Mouse (Mus musculus) CH12F3 (cell line): ENCODE results near the gene Tti1.

Experiments
- in situ Hi-C: fragments of 300-500 bp; cut with MboI; formaldehyde crosslinking; loops from 2 replicates; pipeline ENCODE4 v1.14.3; 2020; ENCODE audit warnings: low sequenced_read_pairs

Tti1 gene

DNA sequence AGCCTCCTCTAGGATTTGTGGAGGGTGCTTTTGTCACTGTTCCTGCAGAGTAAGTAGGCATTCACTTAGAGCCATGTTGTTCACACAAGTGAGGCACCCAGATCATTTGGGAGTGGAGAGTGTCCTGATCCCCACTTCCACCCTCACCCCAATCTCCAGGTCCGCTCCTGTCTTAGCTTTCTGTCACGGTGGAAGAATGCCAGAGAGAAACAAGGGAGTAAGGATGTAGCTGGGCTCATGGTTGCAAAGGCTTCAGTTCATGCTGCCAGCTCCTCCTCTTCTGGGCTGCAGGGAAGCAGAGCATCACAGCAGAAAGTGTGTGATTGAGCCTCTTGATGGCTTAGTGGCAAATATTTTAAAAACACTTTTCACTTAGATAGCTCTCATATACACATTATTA is 12.2 kb upstream of the Tti1 start:
- in situ Hi-C loops = no loop called here

DNA sequence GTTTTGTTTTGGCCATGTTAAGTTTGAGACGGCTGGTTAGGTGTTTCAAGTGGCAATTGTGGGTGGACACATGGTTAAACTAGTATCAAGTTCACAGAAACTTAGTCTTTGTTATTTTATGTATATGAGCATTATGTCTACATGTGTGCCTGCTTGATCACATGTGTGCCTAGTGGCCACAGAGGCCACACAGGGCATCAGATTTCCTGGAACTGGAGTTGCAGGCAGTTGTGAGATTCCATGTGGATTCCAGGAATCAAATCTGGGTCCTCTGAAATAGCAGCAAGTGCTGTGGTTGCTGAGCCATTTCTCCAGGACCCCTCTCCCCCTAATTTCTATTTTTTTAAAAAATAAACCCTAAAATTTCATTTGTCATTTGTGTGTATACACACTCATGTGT is 11.4 kb upstream of the Tti1 start:
- in situ Hi-C loops = no loop called here

DNA sequence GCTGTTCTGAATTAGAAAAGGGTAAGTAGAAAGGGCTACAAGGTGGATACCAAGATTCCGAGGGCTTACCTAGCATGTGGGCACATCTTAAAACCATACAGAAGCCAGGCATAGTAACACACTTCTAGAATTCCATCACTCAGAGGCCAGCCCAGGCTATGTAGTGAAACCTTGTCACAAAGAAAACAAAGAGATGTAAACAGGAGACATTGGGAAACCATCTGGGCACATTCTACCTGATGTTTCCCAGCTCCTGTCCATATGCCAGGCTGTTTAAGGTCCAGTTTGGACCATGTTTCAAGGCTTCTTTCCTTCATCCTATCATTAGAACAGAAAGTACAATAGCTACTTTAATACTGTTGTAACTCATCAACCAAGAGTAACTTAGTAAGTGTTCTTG is 9.3 kb upstream of the Tti1 start:
- in situ Hi-C loops = no loop called here

DNA sequence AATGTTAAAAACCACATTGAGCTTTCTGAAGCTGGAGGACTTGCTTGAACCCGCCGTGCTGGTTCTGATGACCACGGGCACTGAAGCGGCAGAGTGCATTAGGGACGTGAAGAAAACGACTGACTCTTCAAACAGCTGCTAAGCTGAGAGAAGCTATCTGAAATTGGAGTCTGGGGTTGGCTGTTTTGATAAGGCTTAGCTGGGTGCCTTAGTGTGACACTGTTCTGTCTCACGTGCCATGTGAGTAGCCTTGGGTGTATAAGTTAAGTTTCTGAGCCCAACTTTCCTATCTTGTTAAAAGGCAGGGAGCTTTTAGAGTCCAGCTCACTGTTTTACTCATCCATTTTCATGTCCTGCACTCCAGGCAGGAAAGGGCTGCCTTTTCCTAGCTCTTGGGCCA is 8.7 kb upstream of the Tti1 start:
- in situ Hi-C loops = no loop called here

GRCm38 (mm10) chr2:158036408-158036807 is 8.2 kb upstream of the Tti1 start:
- in situ Hi-C loops = no loop called here

GRCm38 (mm10) chr2:158035813-158036212 is 7.6 kb upstream of the Tti1 start:
- in situ Hi-C loops = no loop called here

DNA sequence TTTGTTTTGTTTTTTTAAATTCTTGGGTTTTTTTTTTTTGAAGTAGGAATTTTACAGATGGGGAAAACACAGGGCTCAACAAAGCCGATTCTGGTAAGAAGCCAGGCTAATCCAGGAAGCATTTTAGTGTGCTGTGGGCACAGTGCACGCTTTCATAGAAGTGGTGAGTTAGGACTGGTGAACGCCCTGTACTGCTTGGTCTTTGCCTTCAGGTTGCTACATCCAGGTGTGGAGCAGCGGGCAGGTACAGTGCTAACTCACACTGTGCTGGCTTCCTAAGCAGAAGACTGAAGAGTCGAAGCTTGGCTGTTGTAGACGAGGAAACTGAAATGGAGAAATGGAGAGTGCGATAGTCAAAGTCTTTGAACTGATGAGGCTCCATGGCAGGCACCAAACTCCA is 1.8 kb upstream of the Tti1 start:
- in situ Hi-C loops = no loop called here

DNA sequence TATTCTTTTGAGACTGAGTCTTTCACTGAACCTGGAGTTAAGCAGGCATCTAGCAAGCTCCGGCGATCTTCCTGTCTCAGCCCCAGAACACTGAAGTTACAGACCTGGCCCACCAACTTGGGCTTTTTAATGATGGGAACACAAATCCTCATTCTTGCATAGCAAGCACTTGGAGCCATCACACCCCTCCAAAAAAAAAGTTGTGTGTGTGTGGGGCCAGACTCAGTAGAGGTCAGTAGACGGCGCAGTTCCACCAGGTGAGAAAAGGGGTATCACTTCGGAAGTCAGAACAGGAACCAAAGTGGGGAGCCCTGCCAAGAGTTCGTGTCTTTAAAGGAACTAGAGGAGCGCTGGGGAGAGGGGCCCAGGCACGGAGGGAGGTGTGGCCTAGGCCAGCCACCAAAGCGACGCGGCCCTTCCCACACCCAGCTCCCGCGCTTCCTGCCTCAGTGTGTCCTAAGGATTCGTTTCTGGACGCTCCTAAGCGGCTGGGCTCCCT is 329 bp downstream of the Tti1 start:
- in situ Hi-C loops = no loop called here

- in situ Hi-C loops = no loop called here
Measured at GRCm38 (mm10) chr2:158017330-158017729, 10.9 kb downstream of the Tti1 start.

DNA sequence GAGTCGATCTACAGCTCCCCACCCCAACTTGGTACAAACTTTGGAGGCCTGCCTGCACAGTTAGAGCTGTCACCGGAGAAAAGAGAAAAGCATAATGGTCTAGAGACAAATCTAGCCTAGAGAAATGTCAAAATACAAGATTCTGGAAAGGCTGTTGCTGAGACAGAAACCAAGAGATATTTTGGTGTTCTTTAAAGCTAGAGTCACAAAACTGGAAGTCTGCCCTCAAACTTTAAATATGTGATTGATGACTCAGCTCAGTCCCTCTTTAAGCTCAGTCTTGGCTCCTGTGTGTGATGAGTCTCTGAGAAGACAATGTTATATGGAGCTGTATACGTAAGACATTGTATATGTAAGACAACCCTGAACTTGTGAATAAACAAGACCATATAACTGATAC is 15.6 kb downstream of the Tti1 start:
- in situ Hi-C loops = no loop called here

DNA sequence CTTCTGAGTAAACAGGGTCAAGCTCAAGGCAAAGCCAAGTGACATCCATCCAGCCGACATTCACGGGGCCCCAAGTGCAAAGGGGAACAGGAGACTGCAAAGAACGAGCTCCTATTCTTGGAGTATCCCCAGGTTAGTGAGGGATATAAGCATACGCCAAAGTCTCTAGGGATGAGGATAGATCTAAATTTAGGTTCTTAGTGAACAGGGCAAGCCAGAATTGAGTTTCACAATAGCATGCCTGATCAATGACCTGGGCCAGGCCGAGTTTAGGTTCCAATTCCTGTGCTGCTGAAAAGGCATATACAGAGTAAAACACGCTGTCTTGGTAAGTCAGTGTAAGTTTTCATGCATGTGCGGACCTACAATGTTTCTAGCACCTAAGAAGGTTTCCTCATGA is 18.9 kb downstream of the Tti1 start:
- in situ Hi-C loops = no loop called here

DNA sequence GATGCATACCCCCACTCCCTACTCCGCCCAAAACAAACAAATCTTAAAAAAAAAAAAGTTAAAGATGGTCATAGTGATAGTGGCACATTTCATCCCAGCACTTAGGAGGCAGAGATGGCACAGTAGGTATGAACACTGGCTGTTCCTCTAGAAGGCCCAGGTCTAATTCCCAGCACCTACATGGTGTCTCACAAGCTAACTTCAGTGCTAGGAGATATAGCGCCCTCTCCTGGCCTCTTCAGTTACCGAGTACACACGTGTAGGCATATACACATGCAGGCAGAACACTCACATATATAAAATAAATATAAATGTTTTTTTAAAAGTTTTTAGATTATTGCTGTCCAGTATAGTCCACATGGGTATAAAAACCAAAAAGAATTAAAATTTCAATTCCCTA is 22.6 kb downstream of the Tti1 start:
- in situ Hi-C loops = no loop called here

- in situ Hi-C loops = no loop called here
Measured at GRCm38 (mm10) chr2:158004620-158005019, 23.6 kb downstream of the Tti1 start.

DNA sequence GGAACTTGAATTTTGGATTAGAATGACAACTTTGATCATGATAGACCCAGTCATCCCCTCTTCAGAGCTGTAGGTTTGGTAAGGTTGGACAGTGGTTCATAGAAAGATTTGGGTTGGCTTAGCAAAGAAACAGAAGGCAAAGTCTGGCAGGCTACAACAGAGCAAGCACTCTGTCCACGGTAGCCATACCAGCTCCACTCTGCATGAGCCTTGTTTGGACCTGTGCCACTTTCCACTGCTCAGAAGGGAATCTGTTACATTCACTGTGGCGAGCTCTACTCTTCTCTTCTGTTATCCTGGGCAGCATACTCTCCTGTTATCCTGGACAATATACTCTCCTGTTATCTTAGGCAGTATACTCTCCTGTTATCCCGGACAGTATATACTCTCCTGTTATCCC is 29.4 kb downstream of the Tti1 start:
- in situ Hi-C loops = loop anchor here (25.0 kb wide), 1 partner anchor 362 kb away; no protein-coding TSS in a partner anchor

DNA sequence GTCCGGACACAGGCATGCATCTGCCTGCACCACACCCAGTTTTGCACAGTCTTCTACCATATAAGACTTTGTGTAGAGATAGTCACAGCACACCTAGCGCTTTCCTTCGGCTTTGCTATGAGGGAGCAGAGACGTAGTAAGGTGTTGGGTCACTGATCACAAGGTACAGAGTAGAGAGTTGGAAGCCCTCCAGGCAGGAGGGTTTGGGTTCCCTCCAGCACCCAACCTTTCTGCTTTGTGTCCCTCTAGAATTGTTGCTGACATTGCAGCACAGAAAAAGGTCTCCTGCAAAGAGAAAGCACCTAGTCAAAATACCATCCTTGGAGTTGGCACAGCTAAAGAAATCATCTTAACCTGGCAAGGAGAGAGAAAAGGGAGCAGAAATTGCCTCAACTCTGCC is 35.7 kb downstream of the Tti1 start:
- in situ Hi-C loops = loop anchor here (25.0 kb wide), 1 partner anchor 355 kb away; no protein-coding TSS in a partner anchor

DNA sequence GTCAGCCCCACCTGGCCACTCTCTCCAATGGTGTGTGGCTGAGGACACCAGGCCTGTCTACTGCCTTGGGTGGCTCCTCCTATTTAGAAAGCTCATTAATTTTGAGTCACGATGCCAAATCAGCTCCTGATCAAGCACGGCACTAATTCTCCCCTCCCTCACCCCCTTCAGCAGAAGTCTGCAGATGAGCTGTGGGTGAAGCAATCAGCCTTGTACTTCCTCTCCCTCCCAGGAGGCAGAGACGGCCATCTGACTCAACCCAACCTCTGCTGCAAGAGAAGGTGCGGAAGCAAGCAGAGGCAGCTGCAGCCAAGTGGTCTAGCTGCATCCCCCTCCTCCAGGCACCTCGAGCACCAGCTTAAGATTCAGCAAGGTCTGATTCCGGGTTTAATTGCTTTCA is 37.2 kb downstream of the Tti1 start:
- in situ Hi-C loops = loop anchor here (25.0 kb wide), 1 partner anchor 354 kb away; no protein-coding TSS in a partner anchor

DNA sequence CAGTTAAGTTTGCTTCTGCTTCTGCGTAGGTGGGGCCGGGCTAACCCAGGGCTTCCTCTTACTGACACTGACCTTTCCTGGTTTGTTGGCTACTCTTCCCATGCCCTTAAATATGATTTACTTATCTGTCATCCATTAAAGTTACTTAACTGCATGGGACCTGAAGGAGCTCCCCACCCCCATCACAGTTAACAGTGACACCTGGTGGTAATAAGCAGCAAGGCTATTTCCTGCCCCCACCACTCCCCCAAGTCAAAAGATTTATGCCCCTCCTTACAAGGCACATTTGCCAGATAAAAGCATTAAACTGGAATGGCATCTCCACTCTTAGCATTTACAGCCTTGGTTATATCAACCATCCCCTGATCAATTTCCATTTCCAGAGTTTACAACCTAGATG is 38.3 kb downstream of the Tti1 start:
- in situ Hi-C loops = loop anchor here (25.0 kb wide), 1 partner anchor 353 kb away; no protein-coding TSS in a partner anchor

DNA sequence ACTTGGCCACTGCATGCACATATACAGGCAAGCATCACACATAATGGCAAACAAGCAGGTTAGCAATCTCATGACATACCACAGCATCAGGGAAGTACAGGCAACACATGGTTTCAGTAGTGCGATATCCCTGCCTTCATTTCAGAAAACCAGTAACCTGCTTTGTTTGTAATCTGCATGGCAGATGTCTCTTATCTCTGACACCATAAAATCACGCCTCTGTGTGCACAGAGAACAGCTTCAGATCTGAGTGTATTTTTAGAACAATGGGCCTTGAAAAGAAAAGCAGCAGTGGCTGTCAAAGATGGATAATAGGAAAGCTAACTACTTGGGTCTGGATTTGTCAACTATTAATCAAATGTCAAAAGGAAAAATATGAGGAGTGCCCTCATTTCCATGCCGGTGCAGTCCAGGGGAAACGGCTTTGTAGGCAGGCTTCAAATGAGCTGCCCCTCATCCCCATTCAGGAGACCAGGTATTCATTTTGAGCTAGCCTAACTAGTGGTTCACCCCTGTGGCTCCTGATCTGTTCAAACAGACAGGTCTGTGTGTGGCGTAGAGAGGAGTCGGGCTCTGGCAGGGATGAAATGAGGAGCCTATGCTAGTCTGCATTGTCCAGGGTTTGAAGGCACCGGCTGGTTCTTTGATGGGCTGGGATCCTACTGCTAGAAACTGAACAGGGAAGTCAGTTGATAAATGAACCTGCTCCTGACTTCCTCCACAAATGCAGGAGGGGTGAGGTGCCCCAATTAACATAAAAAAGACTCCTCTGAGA is 39.6 kb downstream of the Tti1 start:
- in situ Hi-C loops = loop anchor here (25.0 kb wide), 1 partner anchor 351 kb away; no protein-coding TSS in a partner anchor

GRCm38 (mm10) chr2:157986235-157986634 is 42.0 kb downstream of the Tti1 start:
- in situ Hi-C loops = loop anchor here (25.0 kb wide), 1 partner anchor 349 kb away; no protein-coding TSS in a partner anchor

DNA sequence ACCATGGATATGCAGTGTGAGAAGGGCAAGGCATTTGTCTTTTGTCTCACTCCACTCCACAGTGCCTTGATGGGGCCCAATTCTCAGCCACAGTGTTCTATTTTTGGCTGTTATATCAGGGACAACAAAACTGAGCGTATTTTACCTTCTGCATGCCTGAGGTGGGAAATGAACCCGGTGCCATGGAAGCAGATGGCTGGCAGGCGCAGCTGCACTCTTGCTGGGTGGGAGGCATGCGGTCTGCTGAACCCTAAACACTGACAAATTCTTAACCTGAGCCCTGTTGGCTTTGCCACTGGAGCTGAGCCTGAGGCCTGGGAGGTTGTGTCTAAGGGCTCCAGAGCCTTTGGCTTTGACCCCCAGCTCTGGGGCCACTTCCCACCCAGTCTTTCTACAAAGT is 42.6 kb downstream of the Tti1 start:
- in situ Hi-C loops = loop anchor here (25.0 kb wide), 1 partner anchor 348 kb away; no protein-coding TSS in a partner anchor

DNA sequence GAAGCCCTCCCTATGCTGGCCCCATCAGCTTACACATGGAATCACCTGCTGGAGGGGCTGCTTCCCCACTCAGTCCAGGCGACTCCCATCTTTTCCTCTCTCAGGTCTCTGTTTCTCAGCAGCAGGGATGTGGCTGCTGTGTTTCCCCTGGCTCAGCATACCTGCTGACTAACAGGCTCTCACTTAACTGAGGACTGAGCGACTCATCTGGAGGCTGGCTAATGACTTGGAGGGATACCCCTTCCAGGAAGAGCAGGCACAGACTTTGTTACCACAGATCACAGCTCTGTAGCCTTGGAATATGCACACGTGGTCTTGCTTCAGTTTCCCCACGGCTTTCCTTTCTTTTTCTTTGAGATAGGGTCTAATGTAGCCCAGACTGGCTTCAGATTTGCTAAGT is 45.0 kb downstream of the Tti1 start:
- in situ Hi-C loops = loop anchor here (25.0 kb wide), 1 partner anchor 346 kb away; no protein-coding TSS in a partner anchor

- in situ Hi-C loops = loop anchor here (25.0 kb wide), 1 partner anchor 345 kb away; no protein-coding TSS in a partner anchor
Measured at GRCm38 (mm10) chr2:157982727-157983126, 45.5 kb downstream of the Tti1 start.
